Mouse (Mus musculus) liver, embryonic 12.5 days (tissue): ENCODE results near the gene Calr3. TPM values are rescaled to one million over a fixed set of nuclear protein-coding genes. Genes with fewer than 3 reads are reported as not detected.

Experiments used
- ATAC-seq: fragments of 200-750 bp; cut with Nextera tagmentation; 2 replicates; pipeline ENCODE4 v1.8.0; 2017; ENCODE audit warnings: moderate number of reproducible peaks, mild to moderate bottlenecking, moderate library complexity
- H3K27ac ChIP-seq: fragments of 300-500 bp; sonication (generic); 2 replicates; pipeline ENCODE4 v1.5.1; 2016; ENCODE audit warnings: mild to moderate bottlenecking
- H3K27me3 ChIP-seq: fragments of 300-500 bp; sonication (generic); replicated peaks from 2 replicates; pipeline ENCODE4 v1.6.1; 2016; ENCODE audit warnings: mild to moderate bottlenecking, moderate library complexity
- H3K36me3 ChIP-seq: fragments of 300-500 bp; sonication (generic); 2 replicates; pipeline ENCODE4 v1.6.1; 2016; ENCODE audit warnings: mild to moderate bottlenecking, moderate library complexity
- H3K4me1 ChIP-seq: fragments of 300-500 bp; sonication (generic); 2 replicates; pipeline ENCODE4 v1.6.1; 2016
- H3K4me2 ChIP-seq: fragments of 300-500 bp; sonication (generic); 2 replicates; pipeline ENCODE4 v1.6.1; 2016; ENCODE audit warnings: mild to moderate bottlenecking, moderate library complexity
- H3K4me3 ChIP-seq: fragments of 300-500 bp; sonication (generic); 2 replicates; pipeline ENCODE4 v1.5.1; 2016; ENCODE audit warnings: mild to moderate bottlenecking, moderate library complexity
- H3K9ac ChIP-seq: fragments of 300-500 bp; sonication (generic); 2 replicates; pipeline ENCODE4 v1.6.1; 2016; ENCODE audit warnings: mild to moderate bottlenecking, moderate library complexity
- H3K9me3 ChIP-seq: fragments of 300-500 bp; sonication (generic); replicated peaks from 2 replicates; pipeline ENCODE4 v1.6.1; 2016; ENCODE audit warnings: mild to moderate bottlenecking, moderate library complexity
- WGBS: fragments of 180-500 bp; shearing (Covaris S2); methylation state at CpG from one replicate; pipeline ENCODE4 v1.1.7; 2016; ENCODE audit not compliant: insufficient replicate concordance; 5-methylcytosine and 5-hydroxymethylcytosine counted together
- polyA plus RNA-seq: library from polyadenylated mRNA; unstranded; fragments of >200 nt; fragmentation: Nextera tagmentation; extraction: Ambion mirVana; gene quantifications from 2 replicates; pipeline ENCODE4 v1.2.1, GENCODE M21; 2016

Calr3 gene
- polyA plus RNA-seq, 1 experiment from 2014 or later: 1.1 TPM

DNA sequence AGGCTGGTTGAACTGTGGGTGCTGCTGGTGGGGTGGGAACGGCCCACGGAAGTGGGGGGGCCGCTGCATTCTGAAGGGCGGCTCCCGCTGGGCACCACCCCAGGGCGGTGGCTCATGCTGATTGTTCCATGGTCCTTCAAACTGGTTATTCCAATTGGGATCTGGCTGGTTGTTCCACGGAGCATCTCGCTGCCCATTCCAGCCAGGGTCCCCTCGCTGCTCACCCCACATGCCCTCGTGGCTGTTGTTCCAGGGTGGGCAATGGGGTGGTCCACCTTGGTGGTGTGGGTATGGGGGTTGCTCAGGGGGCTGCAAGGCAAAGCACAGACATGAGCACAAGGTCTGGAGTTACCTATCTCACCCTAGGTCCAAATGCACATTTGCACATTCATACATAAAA lies 20.5 kb upstream of the Calr3 start:
- no peaks in the 10 kb centered on the region for H3K4me1 ChIP-seq
- ATAC-seq: no peak
- H3K4me3 ChIP-seq: no peak overlapping the region
- H3K27ac ChIP-seq: no peak overlapping the region
- 87% methylated on average over 10 of the region's 10 CpGs for WGBS
- no peaks in the 10 kb centered on the region for H3K27me3 ChIP-seq
- H3K9me3 ChIP-seq: no peaks in the 10 kb centered on the region
- H3K36me3 ChIP-seq: peaks cover 100% of the 10 kb centered on the region
- H3K9ac ChIP-seq: no peak overlapping the region
- no peak overlapping the region for H3K4me2 ChIP-seq

DNA sequence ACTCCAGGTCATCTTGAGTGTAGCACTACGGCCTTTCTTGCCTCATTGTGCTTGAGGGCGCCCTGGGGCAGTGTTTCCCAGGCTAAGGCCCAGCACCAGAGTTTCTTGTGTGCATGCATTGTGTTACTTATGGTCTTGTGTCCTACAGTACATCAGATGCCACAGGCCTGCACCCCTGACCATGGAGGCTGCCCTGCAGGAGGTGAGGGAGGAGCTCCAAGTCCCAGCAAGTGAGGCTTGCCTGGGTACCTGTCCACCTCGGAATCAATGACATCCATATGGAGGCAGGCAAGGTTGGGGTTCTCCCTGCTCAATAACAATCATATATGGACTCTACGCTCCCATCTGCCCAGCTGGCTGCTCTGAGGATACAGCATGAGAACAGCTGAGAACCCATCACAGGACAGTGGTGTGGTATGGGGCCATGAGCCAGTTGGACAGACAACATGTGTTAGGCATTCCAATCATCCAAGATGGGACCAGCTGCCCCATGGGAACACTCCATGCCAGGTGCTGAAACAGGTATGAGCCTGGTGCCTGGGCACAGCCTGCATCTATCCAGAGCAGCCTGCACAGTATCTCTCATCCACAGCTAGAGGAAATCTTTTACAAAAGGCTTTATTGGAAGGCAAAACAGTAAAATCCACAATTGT lies 16.3 kb upstream of the Calr3 start:
- no peak overlapping the region for H3K27ac ChIP-seq
- peaks cover 79% of the 10 kb centered on the region for H3K36me3 ChIP-seq
- no peaks in the 10 kb centered on the region for H3K4me1 ChIP-seq
- no peaks in the 10 kb centered on the region for H3K27me3 ChIP-seq
- ATAC-seq: no peak; the same call in 1 of the 2 replicates
- H3K4me2 ChIP-seq: no peak overlapping the region
- H3K9ac ChIP-seq: no peak overlapping the region
- 88% methylated on average over 4 of the region's 4 CpGs for WGBS
- H3K9me3 ChIP-seq: no peaks in the 10 kb centered on the region
- H3K4me3 ChIP-seq: no peak overlapping the region

DNA sequence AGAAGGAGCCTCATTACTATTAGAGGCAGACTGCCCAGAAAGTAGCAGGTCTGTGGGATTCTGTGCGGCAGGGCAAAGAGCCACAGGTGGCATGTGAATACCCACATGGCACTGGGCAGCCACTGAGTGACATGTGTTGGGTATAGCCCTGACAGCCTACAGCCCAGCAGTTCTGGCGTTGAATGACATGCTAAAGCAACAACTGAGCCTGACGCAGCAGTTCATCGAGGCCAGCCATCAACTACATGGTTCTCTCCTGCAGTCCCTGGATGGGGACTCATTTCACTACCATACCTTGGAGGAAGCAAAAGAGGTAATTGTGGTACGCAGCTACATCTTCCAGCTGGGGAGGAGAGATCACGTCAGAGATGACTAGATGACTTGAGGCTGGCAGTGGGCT lies 14.8 kb upstream of the Calr3 start:
- Histone ChIP-seq H3K4me1 (no peaks in the 10 kb centered on the region), H3K9me3 (peaks cover 6% of the 10 kb centered on the region; the same call in 1 of the 2 replicates), H3K4me3 (no peak overlapping the region), H3K4me2 (no peak overlapping the region), H3K9ac (no peak overlapping the region), H3K27me3 (no peaks in the 10 kb centered on the region), H3K36me3 (peaks cover 79% of the 10 kb centered on the region), H3K27ac (no peak overlapping the region)
- ATAC-seq: no peak
- 84% methylated on average over 6 of the region's 6 CpGs for WGBS

DNA sequence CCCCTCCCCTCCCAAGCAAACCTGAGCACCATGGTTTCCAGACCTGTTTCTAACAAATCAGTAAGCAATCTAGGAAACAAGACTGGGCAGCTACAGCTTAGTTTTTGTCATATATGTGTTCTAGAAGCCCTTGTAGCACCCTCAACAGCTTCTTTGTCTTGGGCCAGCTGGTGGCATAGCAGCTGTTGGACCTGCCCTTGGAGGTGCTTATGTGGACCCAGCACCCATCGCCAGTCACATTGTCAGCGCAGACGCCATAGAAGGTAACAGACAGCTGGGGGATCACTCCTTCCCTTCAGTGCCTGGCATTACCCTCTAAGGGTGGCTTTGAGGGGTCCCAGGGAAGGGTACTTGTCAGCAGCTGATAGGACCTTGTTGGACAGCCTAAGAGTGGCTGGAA lies 14.1 kb upstream of the Calr3 start:
- H3K36me3 ChIP-seq: peaks cover 79% of the 10 kb centered on the region
- H3K27ac ChIP-seq: no peak overlapping the region
- 91% methylated on average over 3 of the region's 3 CpGs for WGBS
- H3K27me3 ChIP-seq: no peaks in the 10 kb centered on the region
- H3K4me2 ChIP-seq: no peak overlapping the region
- H3K9ac ChIP-seq: no peak overlapping the region
- H3K9me3 ChIP-seq: peaks cover 6% of the 10 kb centered on the region; the same call in 1 of the 2 replicates
- H3K4me3 ChIP-seq: no peak overlapping the region
- no peak for ATAC-seq
- no peaks in the 10 kb centered on the region for H3K4me1 ChIP-seq

DNA sequence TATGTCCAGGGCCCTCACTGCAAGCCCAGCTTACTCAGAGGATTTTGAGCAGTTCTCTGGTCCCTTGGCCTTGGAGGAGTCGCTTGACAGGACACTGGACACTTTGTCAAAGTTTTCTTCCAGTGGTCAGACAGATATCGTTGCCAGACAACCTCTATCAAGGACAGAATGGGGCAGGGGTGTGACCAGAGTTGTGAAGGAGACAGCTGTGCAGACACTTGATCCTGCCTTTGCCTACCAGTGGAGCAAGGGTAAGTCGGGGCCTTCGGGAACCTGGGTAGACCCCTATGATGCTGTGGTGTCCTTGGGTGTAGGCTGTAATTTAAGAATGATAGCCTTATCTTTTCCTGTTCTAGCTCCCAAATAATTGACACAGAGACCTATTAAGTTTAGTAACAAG lies 11.6 kb upstream of the Calr3 start:
- Histone ChIP-seq H3K4me3 (no peak overlapping the region), H3K27me3 (no peaks in the 10 kb centered on the region), H3K4me1 (peaks cover 11% of the 10 kb centered on the region), H3K4me2 (no peak overlapping the region), H3K9ac (no peak overlapping the region), H3K27ac (no peak overlapping the region), H3K36me3 (peaks cover 74% of the 10 kb centered on the region), H3K9me3 (peaks cover 6% of the 10 kb centered on the region; the same call in 1 of the 2 replicates)
- 78% methylated on average over 4 of the region's 4 CpGs for WGBS
- no peak for ATAC-seq

DNA sequence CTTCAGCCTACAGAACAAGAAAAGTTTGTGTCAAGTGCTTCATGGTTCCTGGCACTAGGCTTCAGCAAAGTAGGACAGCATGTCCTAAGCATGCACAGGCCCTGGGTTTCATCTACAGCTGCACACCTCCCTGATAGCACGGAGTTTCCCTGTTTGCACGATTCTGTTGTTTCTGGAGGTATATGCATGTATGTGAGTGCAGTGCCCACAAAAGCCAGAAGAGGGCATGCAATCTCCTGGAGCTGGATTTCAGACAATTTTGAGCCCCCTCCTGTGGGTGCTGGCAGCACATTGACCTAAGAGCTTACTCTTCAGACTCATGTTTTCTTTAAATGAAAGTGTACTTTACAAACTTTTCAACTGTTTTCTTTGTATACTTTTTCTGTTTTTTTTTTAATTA lies 10.2 kb upstream of the Calr3 start:
- no peak overlapping the region for H3K4me2 ChIP-seq
- no peak overlapping the region for H3K4me3 ChIP-seq
- WGBS: 81% methylated on average over 2 of the region's 2 CpGs
- H3K27ac ChIP-seq: no peak overlapping the region
- H3K27me3 ChIP-seq: no peaks in the 10 kb centered on the region
- peaks cover 11% of the 10 kb centered on the region for H3K4me1 ChIP-seq
- peaks cover 73% of the 10 kb centered on the region for H3K36me3 ChIP-seq
- H3K9me3 ChIP-seq: peaks cover 6% of the 10 kb centered on the region; the same call in 1 of the 2 replicates
- H3K9ac ChIP-seq: no peak overlapping the region
- no peak for ATAC-seq

DNA sequence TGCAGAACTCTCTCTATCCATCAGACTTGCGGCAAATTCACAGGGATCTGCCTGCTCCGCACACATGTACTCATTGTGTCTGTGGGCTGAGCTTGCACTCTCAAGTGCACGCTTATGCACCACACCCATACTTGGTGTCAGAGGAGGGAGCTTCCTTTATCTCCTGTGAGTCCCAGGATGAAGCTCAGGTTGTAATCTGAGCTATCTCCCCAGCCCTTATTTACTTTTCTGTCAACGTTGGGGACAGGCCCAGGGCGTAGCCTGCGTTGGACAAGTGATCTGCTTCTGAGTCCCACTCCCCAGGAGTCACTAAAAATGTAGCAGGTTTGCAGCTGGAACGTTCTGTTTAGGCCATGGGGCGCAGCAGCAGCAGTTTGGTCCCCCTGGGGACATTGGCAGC lies 7.8 kb upstream of the Calr3 start:
- Histone ChIP-seq H3K27me3 (no peaks in the 10 kb centered on the region), H3K9ac (no peak overlapping the region), H3K36me3 (peaks cover 81% of the 10 kb centered on the region), H3K4me1 (peaks cover 11% of the 10 kb centered on the region), H3K27ac (0 out of 2 replicates have a peak overlapping the region, but pooled peaks have one; percentile 45), H3K4me3 (no peak overlapping the region), H3K9me3 (peaks cover 6% of the 10 kb centered on the region; the same call in 1 of the 2 replicates), H3K4me2 (no peak overlapping the region)
- ATAC-seq: peak; percentile 76
- 49% methylated on average over 8 of the region's 8 CpGs for WGBS

DNA sequence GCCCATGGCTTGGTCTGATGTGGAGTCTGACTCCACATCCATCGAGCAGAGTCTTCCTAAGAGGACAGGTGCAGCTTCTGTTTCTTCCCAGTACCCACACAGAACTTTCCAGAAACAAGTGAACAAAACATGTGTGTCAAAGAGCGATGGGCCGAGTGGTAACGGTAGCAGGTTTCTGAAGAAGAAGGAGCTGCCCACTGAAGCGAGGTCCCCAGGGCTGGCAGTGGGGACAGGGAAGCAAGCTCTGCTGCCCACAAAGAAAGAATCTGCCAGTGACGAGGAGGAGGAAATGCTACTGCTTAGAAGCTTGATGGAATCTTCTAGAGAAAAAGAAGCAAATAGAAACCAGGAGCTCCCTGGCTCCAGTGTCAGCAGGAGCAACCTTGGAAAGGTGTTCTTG lies 1.4 kb upstream of the Calr3 start:
- H3K9ac ChIP-seq: no peak overlapping the region
- H3K27ac ChIP-seq: 0 out of 2 replicates have a peak overlapping the region, but pooled peaks have one; percentile 0
- no peak overlapping the region for H3K4me2 ChIP-seq
- H3K4me1 ChIP-seq: peaks cover 11% of the 10 kb centered on the region
- no peaks in the 10 kb centered on the region for H3K27me3 ChIP-seq
- H3K36me3 ChIP-seq: peaks cover 31% of the 10 kb centered on the region
- no peak overlapping the region for H3K4me3 ChIP-seq
- WGBS: 87% methylated on average over 6 of the region's 6 CpGs
- no peak for ATAC-seq
- H3K9me3 ChIP-seq: no peaks in the 10 kb centered on the region

DNA sequence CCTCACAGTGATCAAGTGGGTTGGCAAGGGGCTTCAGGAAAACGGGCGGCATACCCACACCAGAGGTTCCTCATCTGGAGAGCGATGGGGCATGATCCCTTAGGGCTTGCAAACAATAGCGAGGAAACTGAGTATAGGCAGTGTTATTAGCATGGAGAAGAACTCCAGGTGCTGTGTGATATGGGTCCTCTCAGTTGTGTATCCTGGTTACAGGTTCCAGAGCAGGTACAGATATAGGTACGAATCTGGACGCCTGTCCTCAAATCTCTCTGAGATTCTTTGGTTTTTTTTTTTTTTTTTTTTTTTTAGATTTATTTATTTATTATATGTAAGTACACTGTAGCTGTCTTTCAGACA lies 302 bp upstream of the Calr3 start:
- Histone ChIP-seq H3K27ac (peak overlapping the region; percentile 72; the same call in 1 of the 2 replicates), H3K9me3 (no peaks in the 10 kb centered on the region), H3K27me3 (no peaks in the 10 kb centered on the region), H3K4me3 (peak overlapping the region; percentile 56), H3K4me1 (peaks cover 11% of the 10 kb centered on the region), H3K36me3 (peaks cover 20% of the 10 kb centered on the region), H3K9ac (peak overlapping the region; percentile 70), H3K4me2 (peak overlapping the region; percentile 76)
- WGBS: 24% methylated on average over 6 of the region's 6 CpGs
- ATAC-seq: peak; percentile 50

DNA sequence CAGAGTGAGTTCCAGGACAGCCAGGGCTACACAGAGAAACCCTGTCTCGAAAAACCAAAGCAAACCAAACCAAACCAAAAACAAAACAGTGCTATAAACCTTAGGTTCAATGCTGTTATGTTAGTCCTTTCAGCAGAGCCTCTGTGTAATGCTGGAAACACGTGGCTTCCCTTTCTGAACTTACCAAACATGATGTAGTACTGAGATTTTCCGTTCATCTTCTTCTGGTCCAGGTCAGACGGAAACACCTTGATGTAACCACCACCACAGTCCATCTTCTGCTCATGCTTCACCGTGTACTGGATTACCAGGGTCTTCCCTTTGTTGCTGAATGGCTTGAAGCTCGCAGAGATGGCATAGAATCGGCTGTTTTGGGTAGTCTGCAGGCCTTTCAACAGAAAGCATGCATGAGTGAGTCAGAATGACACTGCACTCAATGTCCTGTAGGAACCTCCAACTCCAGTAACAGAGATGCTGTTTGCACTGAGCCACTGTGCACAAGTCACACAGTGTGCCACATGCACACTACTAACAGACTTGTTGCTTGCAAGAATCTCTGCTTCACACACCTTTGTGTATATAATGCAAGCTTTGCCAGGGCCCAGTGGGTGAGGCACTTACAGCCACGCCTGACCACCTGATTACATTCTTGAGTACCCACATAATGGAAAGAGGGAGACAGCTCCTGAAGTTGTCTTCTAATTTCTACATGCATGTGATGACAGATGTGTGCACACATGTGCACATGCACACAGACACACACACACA lies 5.2 kb downstream of the Calr3 start:
- peaks cover 14% of the 10 kb centered on the region for H3K4me1 ChIP-seq
- no peaks in the 10 kb centered on the region for H3K36me3 ChIP-seq
- WGBS: 64% methylated on average over 8 of the region's 8 CpGs
- no peak overlapping the region for H3K4me3 ChIP-seq
- no peak overlapping the region for H3K4me2 ChIP-seq
- no peaks in the 10 kb centered on the region for H3K27me3 ChIP-seq
- ATAC-seq: no peak
- no peaks in the 10 kb centered on the region for H3K9me3 ChIP-seq
- H3K27ac ChIP-seq: no peak overlapping the region
- no peak overlapping the region for H3K9ac ChIP-seq

DNA sequence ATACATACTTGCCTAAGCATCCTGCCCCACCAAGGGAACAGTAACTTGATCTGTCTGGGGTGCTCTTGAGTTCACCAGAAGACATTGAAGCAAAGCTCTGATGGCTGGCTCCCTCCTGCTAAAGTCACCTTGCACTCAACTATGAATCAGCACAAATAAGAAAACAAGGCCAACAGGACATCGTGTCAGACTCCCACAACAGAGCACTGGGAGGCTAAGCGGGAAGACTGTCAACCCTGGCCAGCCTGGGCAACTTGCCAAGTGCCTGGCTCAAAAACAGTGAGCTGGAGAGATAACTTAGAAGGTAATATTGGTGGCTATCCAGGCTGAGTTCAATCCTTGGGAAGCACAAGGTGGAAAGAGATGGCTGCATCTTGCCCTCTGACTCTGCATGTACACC lies 8.7 kb downstream of the Calr3 start:
- Histone ChIP-seq H3K36me3 (no peaks in the 10 kb centered on the region), H3K27me3 (no peaks in the 10 kb centered on the region), H3K4me1 (peaks cover 4% of the 10 kb centered on the region; the same call in 1 of the 2 replicates), H3K4me2 (no peak overlapping the region), H3K27ac (no peak overlapping the region), H3K4me3 (no peak overlapping the region), H3K9ac (no peak overlapping the region), H3K9me3 (no peaks in the 10 kb centered on the region)
- 41% methylated on average over 2 of the region's 2 CpGs for WGBS
- ATAC-seq: no peak

DNA sequence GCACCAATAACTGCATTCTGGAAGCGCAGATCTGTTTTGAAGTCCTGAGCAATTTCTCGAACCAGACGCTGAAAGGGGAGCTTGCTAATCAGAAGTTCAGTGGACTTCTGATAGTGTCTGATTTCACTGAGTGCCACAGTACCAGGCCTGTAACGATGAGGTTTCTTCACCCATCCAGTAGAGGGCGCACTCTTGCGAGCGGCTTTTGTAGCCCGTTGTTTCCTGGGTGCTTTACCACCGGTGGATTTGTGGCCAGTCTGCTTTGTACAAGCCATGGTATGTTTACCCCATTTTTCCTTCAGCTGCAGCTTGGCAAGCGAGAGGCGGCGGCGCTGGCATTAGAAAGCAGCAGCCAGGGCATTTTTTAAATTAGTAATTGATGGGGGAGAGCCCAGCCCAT lies 14.0 kb downstream of the Calr3 start:
- Histone ChIP-seq H3K4me1 (peaks cover 6% of the 10 kb centered on the region; the same call in 1 of the 2 replicates), H3K9ac (no peak overlapping the region), H3K4me2 (no peak overlapping the region), H3K4me3 (no peak overlapping the region), H3K27me3 (no peaks in the 10 kb centered on the region), H3K27ac (no peak overlapping the region), H3K36me3 (no peaks in the 10 kb centered on the region), H3K9me3 (no peaks in the 10 kb centered on the region)
- WGBS: 42% methylated on average over 13 of the region's 13 CpGs
- ATAC-seq: no peak
